Mouse (Mus musculus) hematopoietic stem cell, adult 5-6 weeks (primary cell): ENCODE data around the gene Jph4. TPM values are rescaled to one million over a fixed set of nuclear protein-coding genes. Genes with fewer than 3 reads are reported as not detected.

ENCODE experiments used
- ATAC-seq, 2 experiments: fragments of 125-278 bp in 1 of 2; replicated peaks in 1 of 2; 2 replicates each; pipeline ENCODE4 v1.8.0; 2016 to 2017; ENCODE audit warnings: inconsistent platforms in 2 of 2, mild to moderate bottlenecking in 2 of 2, moderate number of reproducible peaks in 2 of 2, low read depth in 1 of 2, moderate TSS enrichment in 1 of 2; ENCODE audit not compliant: low FRiP score in 2 of 2, poor library complexity in 2 of 2, severe bottlenecking in 2 of 2, insufficient read depth in 1 of 2, low TSS enrichment in 1 of 2
- total RNA-seq: library from RNA; stranded (forward); fragments of 172-1452, 232-1000 nt; gene quantifications from 2 replicates; pipeline ENCODE4 v1.2.3, GENCODE M21; 2017

Jph4 gene
- total RNA-seq, 1 experiment from 2014 or later = not detected

GRCm38 (mm10) chr14:55081105-55081504 is 35.6 kb downstream of the Jph4 start:
- no peak for ATAC-seq

- ATAC-seq = peak; percentile 76 to 83
These were observed 37.3 kb downstream of the Jph4 start for GRCm38 (mm10) chr14:55079214-55079970.

GRCm38 (mm10) chr14:55078366-55078989 is 38.3 kb downstream of the Jph4 start:
- peak; percentile 60 to 65 for ATAC-seq

GRCm38 (mm10) chr14:55077481-55078365 is 39.0 kb downstream of the Jph4 start:
- no peak for ATAC-seq

GRCm38 (mm10) chr14:55076956-55077355 is 39.8 kb downstream of the Jph4 start:
- ATAC-seq = no peak

- ATAC-seq = no peak
These were observed 40.5 kb downstream of the Jph4 start for GRCm38 (mm10) chr14:55076224-55076623.

GRCm38 (mm10) chr14:55074416-55074815 is 42.3 kb downstream of the Jph4 start:
- no peak for ATAC-seq

GRCm38 (mm10) chr14:55071756-55072155 is 45.0 kb downstream of the Jph4 start:
- no peak for ATAC-seq

GRCm38 (mm10) chr14:55066042-55066441 is 50.7 kb downstream of the Jph4 start:
- no peak for ATAC-seq

GRCm38 (mm10) chr14:55065391-55065790 is 51.3 kb downstream of the Jph4 start:
- no peak for ATAC-seq

GRCm38 (mm10) chr14:55064481-55065370 is 52.0 kb downstream of the Jph4 start:
- ATAC-seq = no peak

GRCm38 (mm10) chr14:55063581-55064381 is 53.0 kb downstream of the Jph4 start:
- no peak for ATAC-seq

- ATAC-seq = 0 out of 4 replicates have a peak, but pooled peaks of 1 of the 2 experiments have one; percentile 2
These were observed 53.6 kb downstream of the Jph4 start for GRCm38 (mm10) chr14:55063117-55063516.

GRCm38 (mm10) chr14:55062626-55063025 is 54.1 kb downstream of the Jph4 start:
- peak; percentile 74 to 90 for ATAC-seq

- ATAC-seq = no peak
These were observed 54.9 kb downstream of the Jph4 start for GRCm38 (mm10) chr14:55061845-55062244.

GRCm38 (mm10) chr14:55059931-55060330 is 56.8 kb downstream of the Jph4 start:
- ATAC-seq = no peak
